Mouse (Mus musculus) thymus, adult 18-20 months (tissue): ENCODE data around the gene F930015N05Rik.

Source experiments
- DNase-seq, 2 experiments: peaks; one replicate each; pipeline ENCODE4 v3.0.0; 2022; ENCODE audit warnings: mixed read lengths in 2 of 2

F930015N05Rik gene

GRCm38 (mm10) chr11:64436412-64436727 lies at the start of gene F930015N05Rik:
Gene F930015N05Rik (minus strand): TSS chr11:64436653.
- DNase-seq = no peak

GRCm38 (mm10) chr11:64481445-64481844 lies 45.0 kb upstream of the F930015N05Rik start:
- DNase-seq = no peak

- DNase-seq = no peak
Observed at GRCm38 (mm10) chr11:64473679-64474078, 37.2 kb upstream of the F930015N05Rik start.

- no peak for DNase-seq
Observed at GRCm38 (mm10) chr11:64470689-64471088, 34.2 kb upstream of the F930015N05Rik start.

GRCm38 (mm10) chr11:64468737-64469136 lies 32.3 kb upstream of the F930015N05Rik start:
- no peak for DNase-seq

GRCm38 (mm10) chr11:64461746-64462145 lies 25.3 kb upstream of the F930015N05Rik start:
- no peak for DNase-seq

GRCm38 (mm10) chr11:64448586-64449315 lies 12.3 kb upstream of the F930015N05Rik start:
- no peak for DNase-seq

- DNase-seq = no peak
Observed at GRCm38 (mm10) chr11:64445227-64445626, 8.8 kb upstream of the F930015N05Rik start.

- DNase-seq = no peak
Observed at GRCm38 (mm10) chr11:64442701-64443100, 6.2 kb upstream of the F930015N05Rik start.

GRCm38 (mm10) chr11:64442119-64442518 lies 5.7 kb upstream of the F930015N05Rik start:
- no peak for DNase-seq

- no peak for DNase-seq
Observed at GRCm38 (mm10) chr11:64438909-64439308, 2.5 kb upstream of the F930015N05Rik start.

- DNase-seq = no peak
Observed at GRCm38 (mm10) chr11:64437721-64438120, 1.3 kb upstream of the F930015N05Rik start.

- DNase-seq = no peak
Observed at GRCm38 (mm10) chr11:64436791-64437298, 392 bp upstream of the F930015N05Rik start.

- no peak for DNase-seq
Observed at GRCm38 (mm10) chr11:64435546-64436411, 674 bp downstream of the F930015N05Rik start.

- no peak for DNase-seq
Observed at GRCm38 (mm10) chr11:64434611-64435545, 1.6 kb downstream of the F930015N05Rik start, which contains the start of gene Hs3st3a1. Gene Hs3st3a1 (plus strand): TSS chr11:64435332.

- DNase-seq = no peak
Observed at GRCm38 (mm10) chr11:64418969-64419368, 17.5 kb downstream of the F930015N05Rik start.

- DNase-seq = no peak
Observed at GRCm38 (mm10) chr11:64400534-64401093, 35.8 kb downstream of the F930015N05Rik start.

- no peak for DNase-seq
Observed at GRCm38 (mm10) chr11:64397612-64398011, 38.8 kb downstream of the F930015N05Rik start.

- DNase-seq = no peak
Observed at GRCm38 (mm10) chr11:64396949-64397348, 39.5 kb downstream of the F930015N05Rik start.

- no peak for DNase-seq
Observed at GRCm38 (mm10) chr11:64396331-64396881, 40.0 kb downstream of the F930015N05Rik start.

GRCm38 (mm10) chr11:64386333-64386732 lies 50.1 kb downstream of the F930015N05Rik start:
- DNase-seq = no peak
